Mouse (Mus musculus) B cell, adult 2 months (primary cell): ENCODE data around the gene Cpa5.

Source experiments
- DNase-seq, 2 experiments: peaks; one replicate each; pipeline ENCODE4 v3.0.0; 2022

The Cpa5 gene

GRCm38 (mm10) chr6:30610710-30611109, at the start of gene Cpa5:
TSS of gene Cpa5 (plus strand) at chr6:30611010.
- no peak for DNase-seq

GRCm38 (mm10) chr6:30562132-30562531, 48.7 kb upstream of the Cpa5 start:
- no peak for DNase-seq

- DNase-seq = no peak
Observed at GRCm38 (mm10) chr6:30563575-30563974, 47.2 kb upstream of the Cpa5 start.

GRCm38 (mm10) chr6:30564051-30564450, 46.8 kb upstream of the Cpa5 start:
- DNase-seq = no peak

GRCm38 (mm10) chr6:30568069-30568468, 42.7 kb upstream of the Cpa5 start, which contains the start of gene Cpa4:
TSS of gene Cpa4 (plus strand) at chr6:30568369.
- DNase-seq = no peak

- no peak for DNase-seq
Observed at GRCm38 (mm10) chr6:30569331-30569730, 41.5 kb upstream of the Cpa5 start.

GRCm38 (mm10) chr6:30570012-30570411, 40.8 kb upstream of the Cpa5 start:
- DNase-seq = no peak

GRCm38 (mm10) chr6:30572456-30573311, 38.1 kb upstream of the Cpa5 start:
- no peak for DNase-seq

GRCm38 (mm10) chr6:30573380-30573779, 37.4 kb upstream of the Cpa5 start:
- DNase-seq = no peak

- DNase-seq = no peak
Observed at GRCm38 (mm10) chr6:30574945-30575344, 35.9 kb upstream of the Cpa5 start.

GRCm38 (mm10) chr6:30576477-30577203, 34.2 kb upstream of the Cpa5 start:
- DNase-seq = no peak

- no peak for DNase-seq
Observed at GRCm38 (mm10) chr6:30579961-30580840, 30.6 kb upstream of the Cpa5 start.

- DNase-seq = no peak
Observed at GRCm38 (mm10) chr6:30580841-30581176, 30.0 kb upstream of the Cpa5 start.

GRCm38 (mm10) chr6:30586886-30587442, 23.8 kb upstream of the Cpa5 start:
- DNase-seq = no peak

- DNase-seq = no peak
Observed at GRCm38 (mm10) chr6:30589819-30590218, 21.0 kb upstream of the Cpa5 start.

GRCm38 (mm10) chr6:30591851-30592404, 18.9 kb upstream of the Cpa5 start:
- no peak for DNase-seq

- DNase-seq = no peak
Observed at GRCm38 (mm10) chr6:30592417-30592974, 18.3 kb upstream of the Cpa5 start.

GRCm38 (mm10) chr6:30594364-30594763, 16.4 kb upstream of the Cpa5 start:
- no peak for DNase-seq

GRCm38 (mm10) chr6:30596230-30596898, 14.4 kb upstream of the Cpa5 start:
- DNase-seq = no peak

GRCm38 (mm10) chr6:30600033-30600432, 10.8 kb upstream of the Cpa5 start:
- DNase-seq = no peak

- DNase-seq = no peak
Observed at GRCm38 (mm10) chr6:30600995-30601394, 9.8 kb upstream of the Cpa5 start.
